Mouse (Mus musculus) testis, adult 2 months (tissue): ENCODE data around the gene Emid1. TPM values are rescaled to one million over a fixed set of nuclear protein-coding genes. Genes with fewer than 3 reads are reported as not detected.

Experiments
- H3K27ac ChIP-seq: fragments of 200-500 bp; 2 replicates; pipeline ENCODE4 v1.5.1; 2012; ENCODE audit warnings: low read depth, low read length; ENCODE audit not compliant: control insufficient read depth, insufficient read depth
- H3K27me3 ChIP-seq: fragments of 200-500 bp; 2 replicates; pipeline ENCODE4 v1.6.1; 2012; ENCODE audit warnings: mild to moderate bottlenecking, low read length, moderate library complexity; ENCODE audit not compliant: control insufficient read depth, insufficient read depth
- H3K36me3 ChIP-seq: fragments of 200-500 bp; 2 replicates; pipeline ENCODE4 v1.6.1; 2012; ENCODE audit warnings: mild to moderate bottlenecking, low read length; ENCODE audit not compliant: control insufficient read depth, insufficient read depth
- H3K4me1 ChIP-seq: fragments of 200-500 bp; 2 replicates; pipeline ENCODE4 v1.6.1; 2012; ENCODE audit warnings: low read length; ENCODE audit not compliant: control insufficient read depth, insufficient read depth
- H3K4me3 ChIP-seq: fragments of 200-500 bp; 2 replicates; pipeline ENCODE4 v1.5.1; 2012; ENCODE audit warnings: low read depth, mild to moderate bottlenecking, low read length, moderate library complexity, mixed read lengths; ENCODE audit not compliant: control insufficient read depth
- CTCF ChIP-seq: fragments of 200-500 bp; IDR thresholded peaks from 2 replicates; pipeline ENCODE4 v1.5.1; 2012; ENCODE audit warnings: low read depth, mild to moderate bottlenecking, inconsistent platforms, low read length, moderate library complexity; ENCODE audit not compliant: control insufficient read depth, insufficient read depth, insufficient replicate concordance
- POLR2A ChIP-seq: fragments of 200-500 bp; IDR thresholded peaks from 2 replicates; pipeline ENCODE4 v1.6.1; 2012; ENCODE audit warnings: low read depth, mild to moderate bottlenecking, inconsistent platforms, low read length, moderate library complexity; ENCODE audit not compliant: control insufficient read depth
- polyA plus RNA-seq: library from polyadenylated mRNA; depleted of rRNA; stranded (reverse); fragments of >200 nt; gene quantifications from 2 replicates; pipeline ENCODE4 v1.2.3, GENCODE M21; 2012

Emid1 gene
- polyA plus RNA-seq, 1 experiment, result 4.0 TPM

- no peaks in the 10 kb centered on the region for H3K27me3 ChIP-seq
- H3K27ac ChIP-seq, result no peak overlapping the region
- no peaks in the 10 kb centered on the region for H3K36me3 ChIP-seq
- peaks cover under 1% of the 10 kb centered on the region; the same call in 1 of the 2 replicates for H3K4me1 ChIP-seq
- TF ChIP-seq CTCF (no peak), POLR2A (no peak)
- no peak overlapping the region for H3K4me3 ChIP-seq
Measured at GRCm38 (mm10) chr11:5176685-5177084, 24.6 kb upstream of the Emid1 start.

GRCm38 (mm10) chr11:5175866-5176265 lies 23.8 kb upstream of the Emid1 start:
- H3K36me3 ChIP-seq, result no peaks in the 10 kb centered on the region
- no peaks in the 10 kb centered on the region for H3K27me3 ChIP-seq
- TF ChIP-seq POLR2A (no peak), CTCF (no peak)
- no peak overlapping the region for H3K4me3 ChIP-seq
- no peaks in the 10 kb centered on the region for H3K4me1 ChIP-seq
- no peak overlapping the region for H3K27ac ChIP-seq

GRCm38 (mm10) chr11:5175141-5175540 lies 23.1 kb upstream of the Emid1 start:
- Histone ChIP-seq H3K4me1 (no peaks in the 10 kb centered on the region), H3K36me3 (no peaks in the 10 kb centered on the region), H3K27me3 (no peaks in the 10 kb centered on the region), H3K4me3 (no peak overlapping the region), H3K27ac (no peak overlapping the region)
- TF ChIP-seq CTCF (no peak), POLR2A (no peak)

- no peak for TF ChIP-seq CTCF
- TF ChIP-seq POLR2A, result no peak
- Histone ChIP-seq H3K27me3 (no peaks in the 10 kb centered on the region), H3K27ac (no peak overlapping the region), H3K4me1 (no peaks in the 10 kb centered on the region), H3K4me3 (no peak overlapping the region), H3K36me3 (no peaks in the 10 kb centered on the region)
Measured at GRCm38 (mm10) chr11:5172861-5173260, 20.8 kb upstream of the Emid1 start.

- H3K4me3 ChIP-seq, result no peak overlapping the region
- no peaks in the 10 kb centered on the region for H3K36me3 ChIP-seq
- no peak overlapping the region for H3K27ac ChIP-seq
- H3K27me3 ChIP-seq, result no peaks in the 10 kb centered on the region
- no peaks in the 10 kb centered on the region for H3K4me1 ChIP-seq
- no peak for TF ChIP-seq POLR2A
- no peak for TF ChIP-seq CTCF
Measured at GRCm38 (mm10) chr11:5167311-5167710, 15.3 kb upstream of the Emid1 start.

- no peak for TF ChIP-seq POLR2A
- no peak for TF ChIP-seq CTCF
- no peaks in the 10 kb centered on the region; the same call in 1 of the 2 replicates for H3K4me1 ChIP-seq
- H3K27ac ChIP-seq, result no peak overlapping the region
- no peak overlapping the region for H3K4me3 ChIP-seq
- no peaks in the 10 kb centered on the region for H3K36me3 ChIP-seq
- no peaks in the 10 kb centered on the region for H3K27me3 ChIP-seq
Measured at GRCm38 (mm10) chr11:5165471-5165916, 13.4 kb upstream of the Emid1 start.

GRCm38 (mm10) chr11:5164310-5164709 lies 12.3 kb upstream of the Emid1 start:
- no peak for TF ChIP-seq POLR2A
- no peak for TF ChIP-seq CTCF
- Histone ChIP-seq H3K27ac (no peak overlapping the region), H3K4me3 (no peak overlapping the region), H3K4me1 (no peaks in the 10 kb centered on the region; the same call in 1 of the 2 replicates), H3K36me3 (no peaks in the 10 kb centered on the region), H3K27me3 (no peaks in the 10 kb centered on the region)

- no peaks in the 10 kb centered on the region for H3K27me3 ChIP-seq
- H3K4me3 ChIP-seq, result no peak overlapping the region
- no peak overlapping the region for H3K27ac ChIP-seq
- no peaks in the 10 kb centered on the region for H3K36me3 ChIP-seq
- TF ChIP-seq POLR2A, result no peak
- peaks cover under 1% of the 10 kb centered on the region; the same call in 1 of the 2 replicates for H3K4me1 ChIP-seq
Measured at GRCm38 (mm10) chr11:5163421-5163820, 11.4 kb upstream of the Emid1 start.
